Mouse (Mus musculus) leukemia stem cell, adult 10-12 weeks (primary cell): Measurements from ENCODE around the gene Gm10354. TPM values are rescaled to one million over a fixed set of nuclear protein-coding genes. Genes with fewer than 3 reads are reported as not detected.

Experiments
- polyA plus RNA-seq: library from polyadenylated mRNA; stranded (reverse); fragments of >175 nt; gene quantifications from 2 replicates; pipeline ENCODE4 v1.2.3, GENCODE M21; 2012; ENCODE audit warnings: low replicate concordance

Gene Gm10354
- not detected in 2 replicates for polyA plus RNA-seq

DNA sequence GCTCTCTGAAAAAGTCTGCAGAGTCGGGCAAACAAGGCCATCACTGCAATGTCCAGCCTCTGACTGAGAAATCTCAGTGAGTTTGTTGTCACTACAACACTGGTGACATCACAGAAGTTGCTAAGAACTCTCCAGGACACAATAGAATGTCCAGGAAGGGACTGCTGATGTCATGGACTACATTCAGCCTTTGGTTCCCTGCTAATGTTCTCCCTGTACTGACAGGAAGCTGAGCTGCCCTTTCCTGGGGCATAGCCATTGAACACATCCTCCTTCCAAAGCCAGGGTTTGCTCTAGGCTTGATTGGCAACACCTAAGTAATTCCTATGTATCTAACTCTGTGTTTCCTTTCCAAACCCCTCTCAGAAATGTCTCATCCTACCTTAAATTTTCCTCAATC lies at the start of gene Gm10354:
Gm10354 (minus strand) TSS at position 101 of the 400 bp plus-strand sequence.

DNA sequence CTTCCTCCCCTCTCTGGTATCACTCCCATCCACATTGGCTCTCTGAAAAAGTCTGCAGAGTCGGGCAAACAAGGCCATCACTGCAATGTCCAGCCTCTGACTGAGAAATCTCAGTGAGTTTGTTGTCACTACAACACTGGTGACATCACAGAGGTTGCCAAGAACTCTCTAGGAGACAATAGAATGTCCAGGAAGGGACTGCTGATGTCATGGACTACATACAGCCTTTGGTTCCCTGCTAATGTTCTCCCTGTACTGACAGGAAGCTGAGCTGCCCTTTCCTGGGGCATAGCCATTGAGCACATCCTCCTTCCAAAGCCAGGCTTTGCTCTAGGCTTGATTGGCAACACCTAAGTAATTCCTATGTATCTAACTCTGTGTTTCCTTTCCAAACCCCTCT lies 40.4 kb downstream of the Gm10354 start, which contains the start of gene Speer4e:
Speer4e (minus strand) TSS at position 101 of the 400 bp plus-strand sequence.

Other genes with a start within 250 kb of the Gm10354 start
- not detected in 2 replicates for gene Gm9758, start 64.0 kb downstream of the Gm10354 start, polyA plus RNA-seq
- gene Speer4e, start 40.5 kb downstream of the Gm10354 start, polyA plus RNA-seq: not detected in 2 replicates
- not detected in 2 replicates for gene Gm17019, start 54.1 kb upstream of the Gm10354 start, polyA plus RNA-seq